Mouse (Mus musculus) lung, postnatal 25 days (tissue): ENCODE measurements around the gene Prkd2.

Source experiments
- DNase-seq: peaks from one replicate; pipeline ENCODE4 v3.0.0; 2022; ENCODE audit warnings: low spot score

Prkd2 gene

DNA sequence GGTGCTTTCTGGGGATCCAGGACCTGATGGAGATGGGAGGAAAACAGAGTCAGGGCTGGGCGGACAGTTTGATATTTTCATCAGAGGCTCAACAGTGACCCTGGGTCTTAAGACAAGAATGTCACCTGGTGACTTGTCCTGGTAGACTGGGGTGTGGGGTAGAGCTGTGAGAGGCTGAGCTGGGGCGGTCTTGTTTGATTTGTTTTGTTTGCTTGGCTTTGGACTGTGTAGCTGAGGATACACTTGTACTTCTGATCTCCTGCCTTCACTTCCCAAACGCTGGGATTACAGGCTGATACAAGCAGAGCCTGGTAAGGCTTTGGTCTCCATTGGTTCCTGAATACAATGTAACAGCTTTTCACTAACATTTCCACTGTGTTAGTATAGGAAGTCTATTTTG, 24.8 kb downstream of the Prkd2 start:
- DNase-seq, result no peak

DNA sequence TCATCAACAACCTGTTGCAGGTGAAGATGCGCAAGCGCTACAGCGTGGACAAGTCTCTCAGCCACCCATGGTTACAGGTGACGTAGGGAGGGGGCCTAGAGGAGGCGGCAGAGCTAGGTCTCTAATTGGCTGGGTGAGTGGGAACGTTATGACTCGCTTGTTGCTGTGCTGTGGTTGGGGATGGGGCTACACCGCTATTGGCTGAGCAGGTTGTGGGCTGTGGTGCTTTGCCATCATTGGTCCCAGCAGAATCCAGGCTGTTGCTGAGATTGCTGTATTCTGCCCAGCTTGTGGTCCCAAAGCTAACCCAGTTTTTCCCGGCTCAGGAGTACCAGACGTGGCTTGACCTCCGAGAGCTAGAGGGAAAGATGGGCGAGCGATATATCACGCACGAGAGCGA, 26.8 kb downstream of the Prkd2 start:
- no peak for DNase-seq

DNA sequence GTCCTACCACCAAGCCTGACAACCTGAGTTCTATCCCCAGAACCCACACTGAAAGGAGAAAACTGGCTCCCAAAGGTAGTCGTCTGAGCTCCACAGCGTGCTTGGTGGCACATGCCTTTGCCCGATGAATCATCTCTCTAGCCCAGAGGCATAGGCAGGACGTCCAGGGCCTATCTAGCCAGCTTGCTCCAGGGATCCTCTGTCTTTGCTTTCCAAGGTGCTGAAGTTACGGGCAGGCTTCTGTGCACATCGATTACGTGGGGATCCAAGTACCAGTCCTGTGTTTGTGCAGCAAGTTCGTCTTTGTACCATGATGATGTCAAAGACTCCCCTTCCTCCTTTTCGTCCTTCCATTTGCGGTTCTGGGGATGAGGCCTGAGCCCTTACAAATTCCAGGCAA, 28.9 kb downstream of the Prkd2 start:
- no peak for DNase-seq

DNA sequence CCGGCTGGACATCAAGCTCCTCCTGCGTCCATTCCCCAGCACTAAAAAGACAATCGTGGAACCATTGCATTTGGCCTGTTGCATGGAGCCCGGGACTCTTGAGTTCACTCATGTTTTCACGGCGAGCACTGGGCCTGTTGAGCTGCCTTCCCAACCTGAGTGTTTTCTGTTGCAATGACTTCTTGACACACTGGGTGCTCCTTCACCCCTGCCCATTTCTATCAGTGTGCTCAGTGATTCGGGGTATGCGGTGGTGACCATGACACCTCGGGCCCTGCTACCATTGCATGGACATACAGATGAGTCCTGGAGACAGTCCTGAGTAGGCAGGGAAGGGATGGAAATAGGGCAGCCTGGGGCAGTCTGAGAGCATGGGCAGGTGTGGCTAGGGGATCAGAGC, 29.8 kb downstream of the Prkd2 start:
- DNase-seq, result no peak

DNA sequence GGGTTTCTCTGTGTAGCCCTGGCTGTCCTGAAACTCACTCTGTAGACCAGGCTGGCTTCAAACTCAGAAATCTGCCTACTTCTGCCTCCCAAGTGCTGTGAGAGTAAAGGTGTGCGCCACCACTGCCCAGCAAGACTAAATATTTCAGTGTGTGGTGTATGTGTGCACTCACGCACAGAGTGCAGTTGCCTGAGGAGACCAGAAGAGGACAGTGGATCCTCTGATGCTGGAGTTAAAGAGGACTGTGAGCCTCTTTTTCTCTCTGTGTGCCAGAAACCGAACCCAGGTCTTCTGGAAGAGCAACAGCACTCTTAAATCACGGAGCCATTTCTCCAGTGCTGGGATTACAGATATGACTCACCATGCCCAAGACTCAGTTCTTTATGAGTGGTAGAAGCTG, 30.7 kb downstream of the Prkd2 start:
- DNase-seq, result no peak

DNA sequence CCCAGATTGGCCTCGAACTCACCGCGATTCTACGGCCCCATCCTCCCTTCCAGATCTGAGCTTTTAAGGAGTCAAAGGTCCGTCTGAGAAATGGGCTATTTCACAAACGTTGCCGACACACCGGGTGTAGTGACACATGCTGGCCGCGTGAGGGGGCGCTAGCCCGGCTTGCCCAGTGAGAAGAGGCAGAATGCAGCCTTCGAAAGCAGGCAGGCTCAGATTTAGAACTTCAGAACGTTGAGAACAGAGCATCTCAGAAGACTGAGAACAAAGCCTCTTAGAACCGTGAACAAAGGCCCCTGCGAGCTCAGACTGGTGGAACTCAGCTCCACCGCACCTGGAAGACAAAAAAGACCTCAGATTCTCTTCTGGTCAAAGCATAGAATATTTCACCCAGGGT, 31.5 kb downstream of the Prkd2 start:
- DNase-seq, result peak; percentile 84

DNA sequence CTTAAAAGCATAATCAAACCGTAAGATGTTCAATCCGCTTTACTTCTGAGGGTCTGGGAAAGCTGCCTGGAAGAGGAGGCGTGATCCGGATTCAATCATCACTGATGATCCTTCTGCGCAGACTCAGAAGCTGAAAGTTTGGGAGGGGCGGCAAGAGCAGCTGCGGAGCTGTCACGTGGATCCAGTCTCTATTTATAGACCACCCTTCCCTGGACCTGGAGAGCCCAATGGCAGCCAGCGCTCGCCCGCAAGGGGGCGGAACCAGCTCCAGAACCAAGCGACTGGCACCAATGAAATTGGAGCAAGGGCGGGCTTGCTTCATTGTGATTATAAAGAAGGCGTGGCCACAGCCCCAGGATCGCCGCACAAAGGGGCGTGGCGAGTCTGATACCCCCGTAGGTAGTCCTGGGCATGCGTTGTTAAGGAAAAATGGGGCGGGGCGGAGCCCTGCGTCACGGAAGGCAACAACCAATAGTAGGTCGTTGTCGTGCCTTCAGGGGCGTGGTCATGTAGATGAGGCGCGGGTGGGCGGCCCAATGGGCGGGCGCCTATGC, 32.1 kb downstream of the Prkd2 start:
- peak; percentile 100 for DNase-seq

DNA sequence AGATGAGACGGTGACA, 32.4 kb downstream of the Prkd2 start, which contains the start of gene Dact3:
Gene Dact3, plus strand, starts transcription at position 8 of the 16 bp plus-strand sequence.
- DNase-seq, result no peak

DNA sequence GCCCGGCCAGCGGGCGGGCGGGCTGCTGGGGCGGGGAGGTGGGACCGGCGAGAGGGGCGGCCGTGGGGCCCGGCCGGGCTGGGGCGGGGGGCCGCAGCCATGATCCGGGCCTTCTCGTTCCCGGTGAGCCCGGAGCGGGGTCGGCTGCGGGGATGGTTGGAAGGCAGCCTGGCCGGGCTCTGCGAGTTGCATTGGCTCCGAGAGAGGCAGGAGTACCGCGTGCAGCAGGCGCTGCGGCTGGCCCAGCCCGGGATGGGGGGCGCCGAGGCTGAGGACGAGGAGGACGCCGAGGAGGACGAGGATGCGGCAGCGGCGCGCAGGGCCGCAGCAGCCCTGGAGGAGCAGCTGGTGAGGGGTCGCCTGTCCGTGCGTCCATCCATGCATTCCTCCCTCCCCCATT, 32.6 kb downstream of the Prkd2 start:
- DNase-seq, result no peak

DNA sequence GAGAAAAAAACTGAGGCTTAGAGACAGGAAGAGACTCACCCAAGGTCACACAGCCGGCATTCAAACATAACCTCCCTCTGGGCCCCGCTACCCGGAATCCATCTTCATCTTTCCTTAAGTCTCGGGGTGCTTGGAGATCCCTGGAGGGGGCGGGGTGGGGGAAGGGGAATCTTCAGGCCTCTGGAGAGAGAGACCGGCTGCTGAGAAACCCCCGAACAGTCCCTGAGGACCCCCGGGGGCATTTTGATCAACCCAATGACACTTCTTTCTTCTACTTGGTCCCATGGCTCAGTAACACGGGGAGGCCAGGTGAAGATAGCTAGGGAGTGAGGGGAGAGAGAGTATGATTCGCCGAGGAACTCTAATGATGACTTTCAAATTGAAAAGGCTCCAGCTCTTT, 33.3 kb downstream of the Prkd2 start:
- no peak for DNase-seq

DNA sequence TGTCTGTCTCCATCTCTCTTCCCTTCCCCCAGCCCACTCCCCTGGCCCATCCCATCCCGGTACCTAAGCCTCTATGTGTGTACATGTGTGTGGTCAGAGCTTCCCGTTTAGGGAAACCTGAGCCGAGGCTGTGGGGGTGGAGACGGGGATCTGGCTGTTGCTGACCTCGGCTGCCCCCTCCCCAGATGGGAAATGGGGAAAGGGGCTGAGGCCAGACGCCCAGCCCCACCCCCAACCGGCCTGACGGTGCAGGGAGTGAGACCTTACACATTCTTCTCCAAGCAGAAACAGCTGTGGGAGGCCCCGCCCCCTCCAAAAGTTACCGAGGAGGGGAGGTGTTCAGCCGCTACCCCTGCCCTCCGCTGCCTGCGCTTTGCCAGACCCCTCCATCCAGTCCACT, 33.9 kb downstream of the Prkd2 start:
- no peak for DNase-seq

DNA sequence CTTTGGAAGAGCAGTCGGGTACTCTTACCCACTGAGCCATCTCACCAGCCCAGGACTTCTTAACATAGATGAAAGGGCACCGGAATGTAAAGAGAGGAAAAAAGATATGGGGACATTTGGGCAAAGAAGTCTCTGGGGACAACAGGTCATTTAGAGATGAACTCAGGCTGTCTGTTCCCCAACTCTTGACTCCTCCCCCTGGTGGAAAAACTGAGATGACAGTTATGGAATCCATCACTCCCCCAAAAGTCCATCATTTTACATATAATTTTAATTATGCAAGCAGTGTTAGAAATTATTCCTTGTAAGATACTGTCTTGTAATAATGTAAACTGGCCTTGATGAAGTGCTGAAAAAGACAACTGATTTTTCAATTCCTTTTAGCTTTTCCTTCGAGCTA, 35.0 kb downstream of the Prkd2 start:
- DNase-seq, result no peak

DNA sequence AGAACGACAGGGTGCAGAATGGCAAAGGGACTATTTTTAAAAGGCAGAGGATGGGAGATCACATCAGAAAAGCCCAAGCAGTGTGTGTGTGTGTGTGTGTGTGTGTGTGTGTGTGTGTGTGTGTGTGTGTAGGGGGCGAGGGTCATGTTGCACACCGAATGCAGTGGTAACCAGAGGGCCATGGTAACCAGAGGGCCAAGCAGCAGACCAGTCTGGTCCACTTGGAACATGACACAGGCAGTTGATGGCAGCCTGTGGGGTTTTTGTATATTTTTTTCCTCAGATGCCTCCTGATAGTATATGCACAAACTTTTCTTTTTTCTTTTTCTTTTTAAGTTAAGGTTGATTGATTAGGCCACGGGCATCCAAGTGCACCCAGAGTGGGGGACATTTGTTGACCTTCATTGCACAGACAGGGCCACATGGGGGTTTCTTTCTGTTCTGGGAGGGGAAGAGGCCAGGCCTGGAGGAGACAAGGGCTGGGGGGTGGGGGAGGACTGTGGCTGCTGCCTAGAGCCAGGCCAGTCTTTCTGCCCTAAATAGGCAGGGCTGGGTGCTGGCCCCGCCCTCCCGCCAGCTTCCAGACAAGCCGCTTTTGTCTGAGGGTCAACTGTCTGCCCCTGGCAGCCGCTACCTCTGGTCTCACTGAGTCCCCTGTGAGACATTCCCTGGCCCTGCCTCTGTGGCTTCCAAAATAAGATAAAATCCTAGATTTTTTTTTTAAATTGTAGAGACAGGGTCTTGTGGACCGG, 37.3 kb downstream of the Prkd2 start:
- peak; percentile 25 for DNase-seq

DNA sequence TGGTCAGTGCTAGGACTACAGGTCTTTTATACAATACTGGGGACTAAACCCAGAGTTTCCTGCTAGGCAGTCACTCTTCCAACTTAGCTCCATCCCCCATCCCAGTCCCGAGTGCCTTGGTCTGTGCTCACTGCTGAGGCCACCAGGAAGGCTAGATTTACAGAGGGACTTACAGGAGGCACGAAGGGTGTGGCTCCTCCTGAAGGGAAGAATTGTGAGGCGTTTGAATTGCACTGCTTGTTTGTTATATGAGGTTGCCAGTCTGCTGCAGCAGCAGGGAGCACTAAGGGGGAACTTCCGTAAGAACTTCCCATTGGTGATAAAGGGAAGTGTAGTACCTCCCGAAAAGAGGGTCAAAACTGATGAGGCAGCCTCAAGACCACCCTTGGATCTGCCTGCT, 37.9 kb downstream of the Prkd2 start:
- DNase-seq, result no peak

DNA sequence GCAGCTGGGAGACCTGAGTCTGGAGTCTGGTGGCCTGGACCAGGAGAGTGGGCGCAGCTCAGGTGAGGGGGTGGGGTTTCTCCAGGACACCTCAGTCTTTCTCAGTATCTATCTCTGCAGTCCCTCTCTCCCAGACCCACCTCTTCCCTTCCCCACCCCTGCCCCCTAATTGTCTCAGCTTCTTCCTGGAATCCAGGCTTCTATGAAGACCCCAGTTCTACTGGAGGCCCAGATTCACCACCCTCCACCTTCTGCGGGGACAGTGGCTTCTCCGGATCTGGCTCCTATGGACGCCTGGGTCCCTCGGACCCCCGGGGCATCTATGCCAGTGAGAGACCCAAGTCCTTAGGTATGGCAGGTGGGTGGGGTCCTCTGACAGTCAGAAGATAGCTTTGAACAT, 40.5 kb downstream of the Prkd2 start:
- DNase-seq, result no peak

DNA sequence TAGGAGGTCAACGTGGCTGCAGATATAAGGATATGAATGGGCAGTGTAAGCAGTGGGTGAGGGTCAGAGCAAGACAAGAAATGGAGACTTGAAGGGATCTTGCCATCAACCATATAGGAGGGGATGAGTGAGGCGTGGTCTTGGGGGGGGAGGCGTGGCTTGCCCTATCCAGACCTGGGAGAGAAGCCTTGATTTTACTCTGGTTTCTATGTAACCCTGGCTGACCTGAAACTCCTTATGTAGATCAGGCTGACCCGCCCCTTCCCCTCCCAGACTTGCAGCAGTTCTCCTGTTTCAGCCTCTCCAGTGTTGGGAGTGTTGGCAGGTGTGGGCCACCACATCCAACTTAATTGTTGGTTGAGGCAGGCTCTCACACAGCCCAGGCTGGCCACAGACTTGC, 41.6 kb downstream of the Prkd2 start:
- DNase-seq, result no peak

DNA sequence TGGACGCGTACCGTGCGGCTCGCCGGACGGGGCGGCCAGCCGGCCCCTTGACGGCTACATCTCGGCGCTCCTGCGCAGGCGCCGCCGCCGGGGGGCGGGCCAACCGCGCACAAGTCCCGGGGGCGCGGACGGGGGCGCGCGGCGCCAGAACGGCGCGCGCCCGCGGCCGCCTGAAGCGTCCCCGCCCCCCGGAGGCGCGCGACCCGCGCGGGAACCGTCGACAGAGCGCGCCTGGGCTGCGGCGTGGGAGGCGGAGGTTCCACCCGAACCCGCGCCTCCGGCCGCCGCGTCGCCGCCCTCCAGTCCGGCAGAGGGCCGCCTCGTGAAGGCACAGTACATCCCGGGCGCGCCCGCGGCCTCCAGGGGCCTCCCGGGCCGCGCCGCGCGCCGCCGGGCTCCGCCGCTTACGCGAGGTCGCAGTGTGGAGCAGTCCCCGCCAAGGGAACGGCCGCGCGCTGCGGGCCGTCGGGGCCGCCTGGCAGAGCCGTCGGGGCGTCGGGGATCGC, 42.6 kb downstream of the Prkd2 start:
- no peak for DNase-seq

DNA sequence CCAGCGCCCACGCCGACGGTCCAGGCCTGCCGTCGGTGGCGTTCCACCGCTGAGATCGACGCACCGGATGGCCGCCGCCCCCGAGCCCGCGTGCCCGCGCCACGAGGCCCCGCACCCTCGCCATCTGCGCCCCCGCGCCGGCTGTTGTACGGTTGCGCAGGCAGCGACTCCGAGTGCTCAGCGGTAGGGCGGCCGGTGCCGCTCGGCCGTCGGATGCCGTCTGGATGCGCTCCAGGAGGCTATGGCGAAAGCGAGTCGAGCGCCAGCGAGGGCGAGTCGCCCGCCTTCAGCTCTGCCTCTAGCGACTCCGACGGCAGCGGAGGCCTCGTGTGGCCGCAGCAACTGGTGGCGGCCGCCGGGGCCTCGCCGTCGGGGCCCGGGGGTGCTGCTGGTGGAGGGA, 43.2 kb downstream of the Prkd2 start:
- DNase-seq, result no peak

DNA sequence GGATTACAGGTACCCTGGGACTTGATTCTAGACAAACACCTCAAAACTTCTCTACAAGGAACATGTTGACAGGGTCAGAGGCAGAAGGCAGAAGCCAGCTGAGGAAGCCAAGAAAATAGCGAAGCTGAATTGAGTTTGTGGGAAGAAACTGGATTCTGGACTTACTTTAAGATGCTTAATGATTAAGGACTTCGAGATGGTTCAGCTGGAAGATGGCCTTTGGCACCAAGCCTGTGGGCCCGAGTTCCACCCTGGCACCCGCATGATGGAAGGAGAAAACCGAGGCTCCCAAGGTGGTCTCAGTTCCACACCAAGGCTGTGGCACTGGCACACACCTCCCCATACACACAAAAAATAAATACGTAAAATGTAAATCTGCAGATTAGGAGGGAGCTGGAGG, 47.8 kb downstream of the Prkd2 start:
- DNase-seq, result no peak

DNA sequence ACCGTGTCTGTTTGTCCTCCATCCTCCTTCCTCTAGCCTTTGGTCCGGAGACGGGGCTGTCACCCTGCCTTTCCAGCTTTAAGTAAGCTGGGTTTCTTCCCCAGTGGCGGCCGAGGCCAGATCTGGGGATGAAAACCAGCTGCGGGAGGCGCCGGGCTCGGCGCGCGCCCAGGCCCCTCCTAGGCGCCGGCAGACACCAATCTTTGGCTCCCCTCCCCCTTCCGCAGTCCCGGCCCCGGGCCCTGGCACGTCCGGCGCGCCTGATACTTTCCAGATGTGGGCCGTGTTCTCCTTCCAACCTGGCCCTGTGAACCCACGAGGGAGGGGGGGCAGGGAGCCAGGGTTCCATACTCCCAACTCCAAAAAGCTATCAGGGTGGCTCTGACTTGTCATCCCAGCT, 48.2 kb downstream of the Prkd2 start:
- peak; percentile 73 for DNase-seq

DNA sequence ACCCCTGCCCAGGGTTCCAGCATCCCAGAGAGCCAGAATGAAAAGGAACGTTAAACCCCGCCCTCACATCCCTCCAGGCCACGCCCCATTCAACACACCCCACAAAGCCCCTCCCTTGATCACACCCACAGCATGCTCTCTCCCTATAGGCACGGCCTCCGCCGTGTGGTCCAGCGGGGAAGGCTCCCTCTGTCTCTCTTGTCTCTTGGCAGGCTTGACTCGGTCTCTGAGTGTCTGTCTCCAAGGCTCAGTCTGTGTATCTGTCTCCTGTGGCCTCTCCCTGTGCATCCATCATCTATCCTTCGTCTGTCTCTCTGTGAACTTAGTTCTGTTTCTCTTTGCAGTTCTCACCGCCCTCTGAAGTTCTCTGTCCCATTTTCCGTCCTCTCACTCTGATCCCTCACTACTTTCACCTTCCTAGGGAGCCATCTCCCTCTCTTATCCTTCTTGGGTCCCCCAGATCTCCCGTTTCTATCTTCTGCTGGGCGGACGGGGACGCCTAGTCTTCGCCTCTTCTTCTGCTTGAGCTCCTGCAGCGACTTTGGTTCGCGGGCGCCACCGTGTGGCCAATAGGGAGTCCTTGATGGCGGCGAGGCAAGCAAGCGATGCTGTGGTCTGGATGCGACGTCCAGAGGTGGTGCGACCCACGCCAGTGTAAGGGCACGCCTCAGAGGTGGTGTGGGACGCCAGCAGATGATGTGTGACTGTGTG, 49.1 kb downstream of the Prkd2 start, which contains the start of gene Gng8:
Gene Gng8, plus strand, starts transcription at position 146 of the 711 bp plus-strand sequence.
- DNase-seq, result peak; percentile 83

DNA sequence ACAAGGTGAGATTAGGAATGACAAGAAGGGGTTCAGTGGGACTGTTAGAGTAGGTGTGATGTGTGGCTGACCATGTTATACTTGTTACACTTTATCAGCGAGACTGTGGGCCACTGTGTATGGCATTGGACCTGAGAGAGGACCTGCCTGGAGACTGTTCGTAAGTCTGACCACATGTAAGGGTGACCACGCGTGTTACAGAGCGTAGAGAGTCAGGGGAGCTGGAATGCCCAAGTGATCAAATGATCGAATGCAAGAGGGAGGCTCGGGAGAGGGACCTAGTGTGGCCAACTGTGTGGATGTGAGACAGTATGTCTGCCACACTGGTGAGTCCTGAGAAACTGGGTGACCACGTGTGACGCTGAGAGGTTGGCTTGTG, 49.6 kb downstream of the Prkd2 start:
- no peak for DNase-seq

DNA sequence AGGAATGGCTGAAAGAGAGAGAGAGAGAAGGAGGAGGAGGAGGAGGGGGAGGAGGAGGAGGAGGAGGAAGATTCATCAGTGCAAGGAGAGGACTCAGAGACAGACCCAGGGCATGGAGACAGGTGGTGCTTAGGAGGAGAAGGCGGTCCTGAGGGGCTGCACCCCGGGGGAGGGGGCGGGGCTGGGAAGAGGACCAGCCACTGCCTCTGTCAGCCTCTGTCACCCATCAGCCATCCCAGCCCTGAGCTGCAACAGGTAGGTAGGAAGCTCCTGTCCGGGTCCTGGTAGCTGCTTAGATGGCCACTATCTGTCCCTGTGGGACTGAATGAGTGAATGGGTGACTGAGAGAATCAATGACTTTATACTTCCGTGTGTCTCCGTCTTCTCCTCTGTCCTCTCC, 50.9 kb downstream of the Prkd2 start:
- DNase-seq, result no peak

DNA sequence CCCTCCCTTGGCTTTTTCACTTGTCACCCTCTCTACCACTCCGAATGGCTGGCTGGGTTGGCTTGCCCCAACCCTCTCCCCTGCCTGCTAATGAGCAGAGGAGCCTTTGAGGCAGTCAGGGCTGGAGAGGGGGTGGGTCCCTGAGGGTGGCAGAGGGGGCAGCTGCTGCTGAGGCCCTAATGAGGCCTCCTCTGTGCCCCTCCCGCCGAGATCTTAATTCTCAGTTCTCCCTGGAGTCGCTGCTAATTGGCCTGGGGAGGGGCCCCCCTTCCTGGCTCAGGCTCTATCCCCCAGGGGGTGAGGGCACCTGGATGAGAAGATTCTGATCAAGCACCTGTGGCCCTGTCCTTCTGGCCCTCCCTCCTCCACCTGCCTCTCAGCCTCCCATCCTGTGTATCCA, 51.6 kb downstream of the Prkd2 start:
- no peak for DNase-seq
